Mouse (Mus musculus): ENCODE results near the gene Itpr1.

GRCm38 (mm10) chr6:108379041-108379440 lies 166.1 kb downstream of the Itpr1 start:
- no peak for TF ChIP-seq GATA1 (IDR thresholded peaks at IDR 0.05; ENCODE audit: low read length)
- TF ChIP-seq TAL1 (IDR thresholded peaks at IDR 0.05; ENCODE audit: low read length): no peak

Data from erythroblast, embryonic 14.5 days (primary cell).